Mouse (Mus musculus): ENCODE measurements around the gene Ccnd2.

DNA sequence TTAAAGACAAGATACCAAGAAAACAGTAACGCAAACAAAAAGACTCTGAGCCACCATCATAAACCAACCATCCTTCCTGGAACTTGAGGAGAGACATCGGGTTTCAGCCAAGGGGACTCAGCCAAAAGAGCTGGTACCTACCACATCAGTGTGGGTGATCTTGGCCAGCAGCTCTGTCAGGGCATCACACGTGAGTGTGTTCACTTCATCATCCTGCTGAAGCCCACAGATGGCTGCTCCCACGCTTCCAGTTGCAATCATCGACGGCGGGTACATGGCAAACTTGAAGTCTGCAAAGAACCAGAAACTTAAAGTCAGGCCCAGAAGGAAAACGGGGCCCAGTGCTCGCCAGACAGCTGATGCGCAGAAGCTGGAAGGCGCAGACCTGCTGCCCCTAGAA lies 13.0 kb downstream of the Ccnd2 start:
- no peak for TF ChIP-seq CTCF (IDR thresholded peaks at IDR 0.05; ENCODE audit: low read depth)
- no peak for TF ChIP-seq EP300 (optimal IDR thresholded peaks at IDR 0.05)
